Mouse (Mus musculus) limb, embryonic 12.5 days (tissue): ENCODE measurements around the gene Galk1. TPM values are rescaled to one million over a fixed set of nuclear protein-coding genes. Genes with fewer than 3 reads are reported as not detected.
"Not testable (repeated sequence)": the region's sequence is repeated elsewhere in the genome, so short reads cannot be mapped to it uniquely, and the experiment has no call there.

ENCODE experiments used
- ATAC-seq: fragments of 200-750 bp; cut with Nextera tagmentation; 2 replicates; pipeline ENCODE4 v1.8.0; 2017; ENCODE audit warnings: low read depth, moderate TSS enrichment; ENCODE audit not compliant: insufficient number of reproducible peaks, insufficient read depth, low FRiP score, low TSS enrichment
- H3K27ac ChIP-seq: fragments of 300-500 bp; sonication (generic); 2 replicates; pipeline ENCODE4 v1.5.1; 2016; ENCODE audit warnings: mild to moderate bottlenecking, moderate library complexity
- H3K27me3 ChIP-seq: fragments of 300-500 bp; sonication (generic); 2 replicates; pipeline ENCODE4 v1.6.1; 2016; ENCODE audit warnings: mild to moderate bottlenecking, moderate library complexity
- H3K36me3 ChIP-seq: fragments of 300-500 bp; sonication (generic); 2 replicates; pipeline ENCODE4 v1.6.1; 2016; ENCODE audit warnings: mild to moderate bottlenecking, moderate library complexity
- H3K4me1 ChIP-seq: fragments of 300-500 bp; sonication (generic); replicated peaks from 2 replicates; pipeline ENCODE4 v1.6.1; 2016
- H3K4me2 ChIP-seq: fragments of 300-500 bp; sonication (generic); 2 replicates; pipeline ENCODE4 v1.6.1; 2016; ENCODE audit warnings: mild to moderate bottlenecking, moderate library complexity
- H3K4me3 ChIP-seq: fragments of 300-500 bp; sonication (generic); replicated peaks from 2 replicates; pipeline ENCODE4 v1.5.1; 2016; ENCODE audit warnings: mild to moderate bottlenecking
- H3K9ac ChIP-seq: fragments of 300-500 bp; sonication (generic); replicated peaks from 2 replicates; pipeline ENCODE4 v1.6.1; 2016; ENCODE audit warnings: mild to moderate bottlenecking, moderate library complexity
- H3K9me3 ChIP-seq: fragments of 300-500 bp; sonication (generic); 2 replicates; pipeline ENCODE4 v1.6.1; 2016; ENCODE audit warnings: mild to moderate bottlenecking, moderate library complexity
- WGBS: fragments of 180-500 bp; shearing (Covaris S2); methylation state at CpG from one replicate; pipeline ENCODE4 v1.1.7; 2016; 5-methylcytosine and 5-hydroxymethylcytosine counted together
- polyA plus RNA-seq: library from polyadenylated mRNA; unstranded; fragments of >200 nt; fragmentation: Nextera tagmentation; extraction: Ambion mirVana; gene quantifications from 2 replicates; pipeline ENCODE4 v1.2.1, GENCODE M21; 2016

The Galk1 gene
- polyA plus RNA-seq, 1 experiment from 2014 or later: 181 TPM

- peak within 1 kb of the TSS; percentile 72 for H3K4me3 ChIP-seq
- peak; percentile 96 for ATAC-seq
- H3K36me3 ChIP-seq: 0 out of 2 replicates have a peak, but pooled peaks cover 21% of the 10 kb centered on the region
- H3K9me3 ChIP-seq: no peaks in the 10 kb centered on the region
- H3K4me1 ChIP-seq: peaks cover 17% of the 10 kb centered on the region
- H3K4me2 ChIP-seq: peak within 1 kb of the TSS; percentile 91
- under 1% methylated on average over 67 of the region's 67 CpGs for WGBS
- peak within 1 kb of the TSS; percentile 93 for H3K9ac ChIP-seq
- peak within 1 kb of the TSS; percentile 100 for H3K27ac ChIP-seq
- no peaks in the 10 kb centered on the region for H3K27me3 ChIP-seq
Measured at GRCm38 (mm10) chr11:116030088-116030897, 17.8 kb upstream of the Galk1 start, which contains the start of gene Unk. Unk (plus strand) TSS chr11:116030322.

- H3K9me3 ChIP-seq: no peaks in the 10 kb centered on the region
- 86% methylated on average over 6 of the region's 6 CpGs for whole genome bisulfite sequencing
- 0 out of 2 replicates have a peak, but pooled peaks cover 13% of the 10 kb centered on the region for H3K36me3 ChIP-seq
- H3K4me3 ChIP-seq: peak overlapping the region; percentile 72
- no peaks in the 10 kb centered on the region for H3K27me3 ChIP-seq
- ATAC-seq: no peak
- H3K4me1 ChIP-seq: peaks cover 17% of the 10 kb centered on the region
- H3K27ac ChIP-seq: no peak overlapping the region; the same call in 1 of the 2 replicates
- H3K9ac ChIP-seq: peak overlapping the region; percentile 93; the same call in 1 of the 2 replicates
- peak overlapping the region; percentile 91 for H3K4me2 ChIP-seq
Measured at GRCm38 (mm10) chr11:116029086-116029865, 16.8 kb upstream of the Galk1 start.

- WGBS: 86% methylated on average over 9 of the region's 9 CpGs
- Histone ChIP-seq H3K4me1 (peaks cover 17% of the 10 kb centered on the region), H3K4me3 (no peak overlapping the region), H3K36me3 (0 out of 2 replicates have a peak, but pooled peaks cover 12% of the 10 kb centered on the region), H3K27me3 (no peaks in the 10 kb centered on the region), H3K9ac (no peak overlapping the region), H3K27ac (no peak overlapping the region), H3K4me2 (no peak overlapping the region), H3K9me3 (no peaks in the 10 kb centered on the region)
- ATAC-seq: no peak
Measured at GRCm38 (mm10) chr11:116028177-116028865, 15.8 kb upstream of the Galk1 start.

GRCm38 (mm10) chr11:116027756-116028155 is 15.2 kb upstream of the Galk1 start, which contains the start of gene H3f3b:
H3f3b (minus strand) TSS chr11:116027962.
- no peak for ATAC-seq
- Histone ChIP-seq H3K27me3 (no peaks in the 10 kb centered on the region), H3K4me2 (no peak within 1 kb of the TSS), H3K36me3 (0 out of 2 replicates have a peak, but pooled peaks cover 13% of the 10 kb centered on the region), H3K9me3 (no peaks in the 10 kb centered on the region), H3K4me3 (no peak within 1 kb of the TSS), H3K9ac (no peak within 1 kb of the TSS), H3K4me1 (peaks cover 13% of the 10 kb centered on the region), H3K27ac (no peak within 1 kb of the TSS)
- 84% methylated on average over 4 of the region's 4 CpGs for WGBS

- no peak for ATAC-seq
- Histone ChIP-seq H3K4me1 (peaks cover 14% of the 10 kb centered on the region), H3K36me3 (peaks cover 23% of the 10 kb centered on the region), H3K27ac (peak overlapping the region; percentile 24; the same call in 1 of the 2 replicates), H3K9me3 (no peaks in the 10 kb centered on the region), H3K4me2 (no peak overlapping the region), H3K9ac (no peak overlapping the region), H3K4me3 (no peak overlapping the region), H3K27me3 (no peaks in the 10 kb centered on the region)
- 90% methylated on average over 3 of the region's 3 CpGs for WGBS
Measured at GRCm38 (mm10) chr11:116025056-116025845, 12.7 kb upstream of the Galk1 start.

GRCm38 (mm10) chr11:116024356-116024808 is 11.9 kb upstream of the Galk1 start:
- Histone ChIP-seq H3K27me3 (no peaks in the 10 kb centered on the region), H3K4me1 (peaks cover 14% of the 10 kb centered on the region), H3K9ac (peak overlapping the region; percentile 100), H3K27ac (peak overlapping the region; percentile 100), H3K9me3 (no peaks in the 10 kb centered on the region), H3K4me2 (peak overlapping the region; percentile 66), H3K4me3 (peak overlapping the region; percentile 96), H3K36me3 (peaks cover 23% of the 10 kb centered on the region)
- under 1% methylated on average over 37 of the region's 37 CpGs for WGBS
- ATAC-seq: peak; percentile 97

DNA sequence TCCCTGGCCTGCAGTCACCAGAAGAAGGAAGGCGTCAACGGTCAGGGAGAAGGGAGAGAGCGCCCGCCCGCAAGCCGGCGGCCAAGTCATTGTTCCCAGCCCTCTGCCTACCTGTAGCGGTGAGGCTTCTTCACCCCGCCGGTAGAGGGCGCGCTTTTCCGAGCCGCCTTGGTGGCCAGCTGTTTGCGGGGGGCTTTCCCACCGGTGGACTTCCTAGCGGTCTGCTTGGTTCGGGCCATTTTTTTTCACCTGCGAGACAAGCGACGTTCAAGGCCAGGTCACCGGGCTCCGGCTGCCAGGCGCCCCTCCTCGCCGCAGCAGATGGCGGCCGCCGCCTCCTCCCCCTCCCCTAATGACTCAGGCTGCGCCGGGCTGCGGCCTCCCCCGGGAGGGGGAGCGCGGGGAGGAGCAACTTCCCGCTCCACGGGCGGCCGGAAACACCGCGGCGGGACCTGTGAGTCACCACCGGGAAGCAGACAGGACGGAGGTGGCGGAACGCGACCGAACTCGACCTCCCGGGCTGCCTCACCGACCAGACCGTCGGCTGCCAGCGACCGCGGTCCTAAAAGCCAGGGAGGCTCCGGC is 11.3 kb upstream of the Galk1 start:
- H3K4me1 ChIP-seq: peaks cover 14% of the 10 kb centered on the region
- H3K4me2 ChIP-seq: peak overlapping the region; percentile 66
- peak overlapping the region; percentile 100 for H3K9ac ChIP-seq
- ATAC-seq: peak; percentile 70
- no peaks in the 10 kb centered on the region for H3K27me3 ChIP-seq
- peaks cover 23% of the 10 kb centered on the region for H3K36me3 ChIP-seq
- peak overlapping the region; percentile 96 for H3K4me3 ChIP-seq
- under 1% methylated on average over 57 of the region's 57 CpGs for WGBS
- H3K9me3 ChIP-seq: no peaks in the 10 kb centered on the region
- H3K27ac ChIP-seq: peak overlapping the region; percentile 100

- ATAC-seq, H3K9me3 ChIP-seq, H3K27me3 ChIP-seq: not testable (repeated sequence)
- peaks cover 14% of the 10 kb centered on the region for H3K4me1 ChIP-seq
- peaks cover 23% of the 10 kb centered on the region for H3K36me3 ChIP-seq
- peak overlapping the region; percentile 100 for H3K9ac ChIP-seq
- 6% methylated on average over 18 of the region's 18 CpGs for WGBS
- peak overlapping the region; percentile 100 for H3K27ac ChIP-seq
- H3K4me2 ChIP-seq: peak overlapping the region; percentile 66
- peak overlapping the region; percentile 96 for H3K4me3 ChIP-seq
Measured at GRCm38 (mm10) chr11:116023074-116023770, 10.7 kb upstream of the Galk1 start.

GRCm38 (mm10) chr11:116022256-116022780 is 9.8 kb upstream of the Galk1 start:
- ATAC-seq: no peak
- peaks cover 14% of the 10 kb centered on the region for H3K4me1 ChIP-seq
- no peaks in the 10 kb centered on the region for H3K27me3 ChIP-seq
- peak overlapping the region; percentile 40; the same call in 1 of the 2 replicates for H3K9ac ChIP-seq
- H3K36me3 ChIP-seq: peaks cover 23% of the 10 kb centered on the region
- H3K27ac ChIP-seq: no peak overlapping the region
- H3K4me2 ChIP-seq: peak overlapping the region; percentile 66
- WGBS: 71% methylated on average over 4 of the region's 4 CpGs
- peak overlapping the region; percentile 96 for H3K4me3 ChIP-seq
- no peaks in the 10 kb centered on the region for H3K9me3 ChIP-seq
